Mouse (Mus musculus): ENCODE data around the gene Rgs6.

The Rgs6 gene

GRCm38 (mm10) chr12:83087555-83087954 is 499.5 kb downstream of the Rgs6 start:
- 58% methylated on average over 7 of the region's 7 CpGs for WGBS

- WGBS = 94% methylated on average over 7 of the region's 7 CpGs
Measured at GRCm38 (mm10) chr12:83092001-83092400, 503.9 kb downstream of the Rgs6 start.

GRCm38 (mm10) chr12:83097787-83098186 is 509.7 kb downstream of the Rgs6 start:
- WGBS = 95% methylated on average over 1 of the region's 1 CpGs

- WGBS = 39% methylated on average over 10 of the region's 10 CpGs
Measured at GRCm38 (mm10) chr12:83098646-83099371, 510.7 kb downstream of the Rgs6 start.

DNA sequence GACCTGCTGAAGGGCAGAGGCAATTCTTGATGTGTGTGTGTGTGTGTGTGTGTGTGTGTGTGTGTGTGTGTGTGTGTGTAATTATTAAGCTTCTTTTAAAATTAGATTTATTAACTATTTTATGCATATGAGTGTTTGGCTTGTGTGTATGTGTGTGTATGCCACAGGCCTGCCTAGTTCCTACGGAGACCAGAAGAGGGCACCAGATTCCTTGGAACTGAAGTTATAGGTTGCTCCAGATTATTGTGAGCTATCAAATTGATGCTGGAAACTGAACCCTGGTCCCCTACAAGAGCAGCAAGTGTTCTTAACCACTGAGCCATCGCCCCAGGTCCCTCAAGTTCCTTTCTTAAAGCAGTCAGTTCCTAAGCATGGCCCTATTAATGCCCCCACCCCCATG is 511.8 kb downstream of the Rgs6 start:
- WGBS = 93% methylated on average over 2 of the region's 2 CpGs

- WGBS = 69% methylated on average over 9 of the region's 9 CpGs
Measured at GRCm38 (mm10) chr12:83100413-83100812, 512.3 kb downstream of the Rgs6 start.

- WGBS = 82% methylated on average over 7 of the region's 7 CpGs
Measured at GRCm38 (mm10) chr12:83100848-83101247, 512.8 kb downstream of the Rgs6 start.

GRCm38 (mm10) chr12:83105514-83106119 is 517.5 kb downstream of the Rgs6 start:
- WGBS = 71% methylated on average over 9 of the region's 9 CpGs

- WGBS = 91% methylated on average over 5 of the region's 5 CpGs
Measured at GRCm38 (mm10) chr12:83106120-83106517, 518.0 kb downstream of the Rgs6 start.

DNA sequence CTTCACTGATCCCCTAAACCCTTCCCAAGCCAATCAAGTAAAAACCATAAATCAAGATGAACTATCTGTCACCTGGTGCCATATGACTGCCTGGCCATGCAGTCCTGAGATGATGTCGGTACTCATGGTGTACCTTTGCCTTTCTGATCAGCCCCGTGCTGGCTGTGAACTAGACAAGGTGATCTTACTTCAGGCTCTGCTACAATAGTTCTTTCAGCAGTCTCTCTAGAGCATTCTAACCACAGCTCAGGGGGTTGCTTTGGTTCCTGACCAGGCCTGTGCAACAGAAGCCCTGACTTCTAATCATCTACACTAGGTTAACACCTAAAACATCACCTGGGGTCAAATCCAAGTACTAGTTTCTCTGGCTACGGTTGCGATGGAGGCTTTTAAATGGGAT is 521.4 kb downstream of the Rgs6 start:
- 92% methylated on average over 4 of the region's 4 CpGs for WGBS

DNA sequence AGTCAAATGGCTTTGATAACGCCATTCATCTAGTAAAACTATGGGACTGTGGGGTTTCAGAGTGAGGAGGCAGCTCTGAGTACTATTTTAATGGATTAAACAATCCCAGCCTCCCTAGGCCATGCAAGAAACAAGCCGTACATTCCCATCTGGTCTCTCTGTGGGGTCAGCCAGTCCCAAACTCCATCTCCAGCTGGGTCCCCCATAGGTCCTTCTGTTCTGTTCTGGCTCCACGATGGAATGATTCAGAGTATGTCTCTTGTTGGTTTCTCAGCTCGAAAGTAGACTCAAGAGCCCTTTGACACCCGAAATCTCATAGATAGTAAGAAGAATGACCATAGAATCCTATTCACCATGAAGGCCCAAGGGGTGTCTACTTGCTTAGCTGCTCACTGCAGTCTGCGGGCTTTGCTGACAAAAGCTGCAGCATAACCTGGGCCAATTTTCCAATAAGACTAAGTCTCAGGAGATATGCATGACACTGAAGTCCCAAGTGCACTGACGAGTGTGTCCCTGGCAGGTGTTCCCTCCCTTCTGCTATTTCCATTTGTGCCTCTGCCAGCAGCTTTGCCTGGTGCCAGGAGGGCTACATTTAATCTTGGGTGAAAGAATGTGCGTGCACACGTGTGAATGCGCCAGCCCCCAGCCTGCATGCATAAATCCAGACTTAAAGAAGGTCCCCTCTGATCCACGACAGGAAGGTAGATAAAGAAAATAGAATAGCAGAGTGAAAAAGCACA is 522.0 kb downstream of the Rgs6 start:
- WGBS = 62% methylated on average over 11 of the region's 11 CpGs

DNA sequence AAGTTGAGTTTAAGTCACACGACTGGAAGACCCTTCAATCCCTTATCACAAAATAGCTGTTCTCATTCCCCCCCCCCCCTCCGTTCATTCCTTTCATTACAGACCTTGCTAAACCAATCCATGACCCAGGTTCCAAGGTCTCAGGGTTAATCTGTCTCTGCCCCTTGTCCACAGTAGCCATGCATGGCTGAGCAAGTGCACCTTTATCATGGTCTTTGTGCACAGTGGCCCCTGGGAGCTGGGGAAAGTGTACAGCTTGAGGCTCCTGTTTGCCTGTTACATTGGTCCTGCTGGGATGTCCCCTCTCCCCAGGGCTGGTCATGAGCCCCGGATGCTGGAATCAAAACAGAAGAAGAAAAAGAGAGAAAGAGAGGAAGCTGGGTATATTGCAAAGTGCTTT is 522.6 kb downstream of the Rgs6 start:
- 62% methylated on average over 3 of the region's 3 CpGs for WGBS

- WGBS = 91% methylated on average over 5 of the region's 5 CpGs
Measured at GRCm38 (mm10) chr12:83112283-83112682, 524.2 kb downstream of the Rgs6 start.

GRCm38 (mm10) chr12:83112901-83113628 is 525.0 kb downstream of the Rgs6 start:
- 68% methylated on average over 6 of the region's 6 CpGs for WGBS

GRCm38 (mm10) chr12:83113971-83114370 is 525.9 kb downstream of the Rgs6 start:
- WGBS = 55% methylated on average over 3 of the region's 3 CpGs

DNA sequence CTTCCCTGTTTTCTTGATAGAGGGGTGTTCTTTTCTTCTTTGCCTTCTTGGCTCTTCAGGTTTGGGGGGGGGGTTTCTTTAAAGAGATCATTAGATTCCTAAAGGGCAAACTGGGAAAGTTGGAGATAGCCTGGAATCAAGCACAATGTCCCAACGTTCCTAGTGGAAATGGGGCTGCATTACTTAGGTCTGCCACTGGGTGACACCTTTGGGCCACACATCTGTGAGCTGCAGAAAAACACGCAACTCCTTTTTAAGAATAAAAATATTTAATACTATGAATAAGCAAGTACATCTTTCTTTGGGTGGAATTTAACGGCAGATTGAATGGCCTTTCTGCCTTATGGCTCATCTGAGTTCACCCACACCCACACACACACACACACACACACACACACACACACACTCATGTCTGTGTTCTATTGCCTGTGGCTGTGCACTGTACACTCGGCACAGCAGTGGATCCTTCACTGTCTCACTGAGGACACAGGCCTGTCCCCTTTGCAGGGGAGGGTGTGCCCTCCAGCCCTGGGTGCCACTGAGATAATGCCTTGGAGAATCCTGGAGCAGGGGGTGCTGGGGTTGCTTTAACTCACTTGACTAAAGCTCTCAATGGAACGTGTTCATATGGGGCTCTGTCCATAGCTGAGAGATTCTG is 526.4 kb downstream of the Rgs6 start:
- 25% methylated on average over 5 of the region's 5 CpGs for WGBS

DNA sequence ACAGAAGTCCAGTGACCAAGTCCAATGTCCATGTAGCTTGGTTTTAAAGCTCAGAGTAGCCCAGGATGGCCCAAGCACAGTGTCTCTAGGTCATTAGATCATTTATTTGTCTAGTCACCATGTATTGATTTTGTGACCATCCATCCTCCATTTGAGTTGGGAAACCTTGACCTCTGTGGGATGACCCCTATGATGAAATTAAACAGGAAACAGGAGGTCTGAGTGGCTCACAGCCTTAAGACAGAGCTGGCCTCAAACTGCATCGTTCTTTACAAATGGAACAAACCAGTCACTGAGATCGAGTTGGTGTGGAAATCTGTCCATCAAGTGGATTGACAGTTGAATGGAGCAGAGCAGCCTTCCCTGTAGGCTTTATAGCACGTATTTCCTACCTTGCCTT is 536.0 kb downstream of the Rgs6 start:
- WGBS = 74% methylated on average over 3 of the region's 3 CpGs

DNA sequence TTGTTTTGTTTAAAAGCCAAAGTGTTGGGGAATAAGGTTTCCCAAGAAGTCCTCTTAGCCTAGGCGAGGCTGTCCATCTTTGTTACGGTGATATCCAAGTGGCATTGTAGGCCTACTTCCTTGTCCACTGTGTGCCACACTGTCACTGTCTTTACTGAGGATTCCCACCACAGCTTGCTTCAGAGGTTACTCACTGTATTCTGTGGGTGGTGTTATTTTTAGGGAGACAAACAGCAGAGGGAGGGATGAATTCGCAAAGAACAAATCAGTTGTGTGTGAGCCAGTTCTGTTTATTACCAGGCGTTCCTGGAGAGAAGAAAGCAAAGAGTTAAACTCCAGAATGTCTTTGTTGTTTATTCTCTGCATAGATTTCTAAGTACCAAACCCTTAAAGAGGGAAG is 537.2 kb downstream of the Rgs6 start:
- WGBS = 56% methylated on average over 4 of the region's 4 CpGs

GRCm38 (mm10) chr12:83126923-83127322 is 538.8 kb downstream of the Rgs6 start:
- 69% methylated on average over 7 of the region's 7 CpGs for WGBS

GRCm38 (mm10) chr12:83127955-83128354 is 539.9 kb downstream of the Rgs6 start:
- whole genome bisulfite sequencing = 65% methylated on average over 6 of the region's 6 CpGs

DNA sequence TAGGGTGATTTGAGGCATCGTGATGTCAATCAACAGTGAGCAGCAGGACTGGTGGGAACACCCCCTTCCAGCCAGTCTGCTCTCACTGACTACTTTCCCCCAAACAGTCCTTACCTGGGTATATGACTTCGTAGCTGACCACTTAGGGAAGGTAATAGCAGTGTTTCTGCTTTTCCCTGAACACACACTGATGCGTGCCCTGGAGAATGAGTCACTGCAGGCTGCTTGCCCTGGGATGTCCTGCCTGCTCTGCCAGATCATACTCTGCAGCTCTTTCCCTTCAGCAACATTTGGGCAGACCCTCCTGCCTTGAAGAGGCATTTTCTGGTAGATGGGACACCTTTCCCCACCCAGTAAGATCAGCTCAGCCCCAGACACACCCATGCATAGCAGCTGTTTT is 540.5 kb downstream of the Rgs6 start:
- WGBS = 72% methylated on average over 3 of the region's 3 CpGs

DNA sequence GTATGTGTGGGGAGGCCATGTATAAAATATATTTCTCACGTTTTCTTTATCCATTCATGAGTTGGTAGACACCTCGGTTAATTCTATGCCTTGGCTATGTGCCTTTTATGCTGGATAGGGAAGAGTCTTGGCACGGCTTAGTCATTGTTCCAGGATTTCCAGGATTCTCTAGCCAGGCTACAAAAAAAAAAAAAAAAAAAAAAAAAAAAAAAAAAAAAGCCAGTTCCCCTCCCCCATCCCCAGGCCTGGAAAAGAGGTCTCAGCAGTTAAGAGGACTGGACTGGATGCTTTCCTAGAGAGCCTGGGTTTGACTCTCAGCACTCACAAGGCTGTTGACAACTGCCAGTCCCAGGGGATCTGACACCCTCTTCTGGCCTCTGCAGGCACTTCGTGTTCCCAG is 543.3 kb downstream of the Rgs6 start:
- WGBS = 53% methylated on average over 4 of the region's 4 CpGs
